Mouse (Mus musculus): Measurements from ENCODE around the gene Rnasel.

- TF ChIP-seq ZC3H11A (IDR thresholded peaks at IDR 0.05; ENCODE audit: borderline replicate concordance, low read depth, low read length) (no peak), HCFC1 (IDR thresholded peaks at IDR 0.05; ENCODE audit: borderline replicate concordance, insufficient read depth, low read length) (no peak), MAFK (IDR thresholded peaks at IDR 0.05; ENCODE audit: insufficient read depth, low read depth, low read length) (no peak), ZNF384 (IDR thresholded peaks at IDR 0.05; ENCODE audit: low read depth, low read length) (no peak), CHD2 (IDR thresholded peaks at IDR 0.05; ENCODE audit: low read depth, low read length) (no peak)
Observed at GRCm38 (mm10) chr1:153736096-153736495, 13.1 kb upstream of the Rnasel start.
